Mouse (Mus musculus): Measurements from ENCODE around the gene Ccnd1. TPM values are rescaled to one million over a fixed set of nuclear protein-coding genes. Genes with fewer than 3 reads are reported as not detected.
"Not testable (repeated sequence)": the region's sequence is repeated elsewhere in the genome, so short reads cannot be mapped to it uniquely, and the experiment has no call there.

Ccnd1 gene
- polyA plus RNA-seq, 1 experiment: not detected

DNA sequence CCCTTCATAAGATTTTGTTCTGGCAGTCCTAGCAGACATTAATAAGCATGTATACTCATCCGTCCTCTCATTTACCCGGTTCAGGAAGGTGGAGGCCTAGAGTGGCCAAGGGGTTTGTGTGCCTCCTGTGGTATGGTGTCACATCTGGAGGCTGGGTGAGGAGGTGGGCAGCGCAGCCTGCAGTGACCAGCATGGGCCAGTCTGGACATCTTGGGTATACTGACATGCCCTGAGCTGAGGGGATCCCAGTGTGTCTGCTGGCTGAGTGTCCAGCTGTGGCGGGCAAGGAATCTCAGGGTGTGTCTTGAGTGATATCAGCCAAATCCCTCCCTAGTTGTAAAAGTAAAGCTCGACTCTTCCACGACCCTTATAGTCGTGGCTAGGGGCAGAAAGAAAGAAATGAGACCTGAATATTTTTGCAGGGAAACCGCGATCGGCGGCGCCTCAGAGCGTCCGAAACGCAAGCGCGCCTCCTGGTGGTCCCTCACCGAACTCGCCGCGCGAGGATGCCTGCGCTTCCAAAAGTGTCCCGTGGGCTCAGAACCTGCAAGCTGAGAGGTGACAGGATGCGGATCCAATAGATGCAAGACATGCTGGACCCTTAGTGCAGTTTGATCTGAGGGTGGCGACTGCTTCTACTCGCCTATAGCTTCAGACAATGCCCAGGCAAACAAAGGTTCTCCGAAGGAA lies 32.9 kb downstream of the Ccnd1 start:
- TF ChIP-seq CTCF (IDR thresholded peaks at IDR 0.05; ENCODE audit: insufficient read depth, low read depth, low read length): peak; percentile 71
- no peak for TF ChIP-seq POLR2A (IDR thresholded peaks at IDR 0.05; ENCODE audit: insufficient read depth, low read depth, low read length)
- no peak overlapping the region for H3K27ac ChIP-seq (ENCODE audit: insufficient read depth, low read depth, low read length)
- H3K4me3 ChIP-seq (ENCODE audit: insufficient read depth, low read depth, low read length): no peak overlapping the region
- 11% methylated on average over 28 of the region's 28 CpGs for WGBS
- H3K4me1 ChIP-seq (ENCODE audit: control insufficient read depth, insufficient read depth, low read length): peaks cover 4% of the 10 kb centered on the region; the same call in 1 of the 2 replicates

GRCm38 (mm10) chr7:144905514-144905913 lies 34.2 kb downstream of the Ccnd1 start:
- WGBS: 97% methylated on average over 3 of the region's 3 CpGs
- H3K4me3 ChIP-seq (ENCODE audit: insufficient read depth, low read depth, low read length); H3K4me1 ChIP-seq (ENCODE audit: control insufficient read depth, insufficient read depth, low read length); H3K27ac ChIP-seq (ENCODE audit: insufficient read depth, low read depth, low read length): not testable (repeated sequence)

GRCm38 (mm10) chr7:144898506-144898905 lies 41.2 kb downstream of the Ccnd1 start:
- 85% methylated on average over 6 of the region's 6 CpGs for WGBS
- TF ChIP-seq CTCF (IDR thresholded peaks at IDR 0.05; ENCODE audit: insufficient read depth, low read depth, low read length) (no peak), POLR2A (IDR thresholded peaks at IDR 0.05; ENCODE audit: insufficient read depth, low read depth, low read length) (no peak)
- Histone ChIP-seq H3K4me3 (ENCODE audit: insufficient read depth, low read depth, low read length) (no peak overlapping the region), H3K27ac (ENCODE audit: insufficient read depth, low read depth, low read length) (no peak overlapping the region), H3K4me1 (ENCODE audit: control insufficient read depth, insufficient read depth, low read length) (peaks cover 19% of the 10 kb centered on the region)

DNA sequence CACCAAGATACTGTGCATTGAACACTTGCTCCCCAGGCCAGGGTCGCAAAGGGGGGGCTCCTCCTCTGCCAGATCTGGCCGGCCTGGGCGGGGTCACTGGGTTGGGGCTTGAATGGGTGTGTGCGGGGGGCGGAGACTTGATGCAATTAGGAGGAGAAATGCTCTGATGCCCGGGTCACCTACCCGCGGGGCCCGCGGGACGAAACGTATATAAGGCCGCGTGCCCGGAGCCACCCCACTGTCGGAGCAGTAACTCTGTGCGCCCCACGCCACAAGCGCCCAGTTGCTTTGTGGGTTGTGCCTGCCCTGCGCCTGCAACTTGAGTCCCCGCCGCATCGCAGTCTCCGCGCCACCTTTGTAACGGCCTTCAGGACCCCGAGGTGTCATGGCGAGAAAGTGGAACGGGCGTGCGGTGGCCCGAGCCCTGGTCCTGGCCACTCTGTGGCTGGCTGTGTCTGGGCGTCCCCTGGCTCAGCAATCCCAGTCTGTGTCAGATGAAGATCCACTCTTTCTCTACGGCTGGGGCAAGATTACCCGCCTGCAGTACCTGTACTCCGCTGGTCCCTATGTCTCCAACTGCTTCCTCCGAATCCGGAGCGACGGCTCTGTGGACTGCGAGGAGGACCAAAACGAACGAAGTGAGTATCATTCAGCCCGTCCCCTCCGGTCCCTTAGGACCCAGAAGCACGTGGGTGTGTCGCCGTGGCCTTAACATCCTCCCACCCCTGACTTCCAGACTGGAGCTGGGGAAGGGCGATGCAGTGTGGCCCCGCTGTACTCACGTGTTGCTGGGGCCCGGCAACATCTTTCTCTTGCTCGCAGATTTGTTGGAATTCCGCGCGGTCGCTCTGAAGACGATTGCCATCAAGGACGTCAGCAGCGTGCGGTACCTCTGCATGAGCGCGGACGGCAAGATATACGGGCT lies 43.2 kb downstream of the Ccnd1 start, which contains the start of gene Fgf15:
Gene Fgf15, plus strand, starts transcription at position 238 of the 925 bp plus-strand sequence.
- TF ChIP-seq POLR2A (IDR thresholded peaks at IDR 0.05; ENCODE audit: insufficient read depth, low read depth, low read length): no peak
- TF ChIP-seq CTCF (IDR thresholded peaks at IDR 0.05; ENCODE audit: insufficient read depth, low read depth, low read length): no peak
- WGBS: 1% methylated on average over 65 of the region's 65 CpGs
- Histone ChIP-seq H3K27ac (ENCODE audit: insufficient read depth, low read depth, low read length) (no peak within 1 kb of the TSS), H3K4me3 (ENCODE audit: insufficient read depth, low read depth, low read length) (peak within 1 kb of the TSS; percentile 43), H3K4me1 (ENCODE audit: control insufficient read depth, insufficient read depth, low read length) (peaks cover 19% of the 10 kb centered on the region)

GRCm38 (mm10) chr7:144895305-144896111 lies 44.2 kb downstream of the Ccnd1 start:
- no peak overlapping the region for H3K27ac ChIP-seq (ENCODE audit: insufficient read depth, low read depth, low read length)
- TF ChIP-seq CTCF (IDR thresholded peaks at IDR 0.05; ENCODE audit: insufficient read depth, low read depth, low read length) (peak; percentile 57; the same call in 1 of the 2 replicates), POLR2A (IDR thresholded peaks at IDR 0.05; ENCODE audit: insufficient read depth, low read depth, low read length) (no peak)
- H3K4me3 ChIP-seq (ENCODE audit: insufficient read depth, low read depth, low read length): peak overlapping the region; percentile 43
- under 1% methylated on average over 37 of the region's 37 CpGs for WGBS
- H3K4me1 ChIP-seq (ENCODE audit: control insufficient read depth, insufficient read depth, low read length): peaks cover 19% of the 10 kb centered on the region

DNA sequence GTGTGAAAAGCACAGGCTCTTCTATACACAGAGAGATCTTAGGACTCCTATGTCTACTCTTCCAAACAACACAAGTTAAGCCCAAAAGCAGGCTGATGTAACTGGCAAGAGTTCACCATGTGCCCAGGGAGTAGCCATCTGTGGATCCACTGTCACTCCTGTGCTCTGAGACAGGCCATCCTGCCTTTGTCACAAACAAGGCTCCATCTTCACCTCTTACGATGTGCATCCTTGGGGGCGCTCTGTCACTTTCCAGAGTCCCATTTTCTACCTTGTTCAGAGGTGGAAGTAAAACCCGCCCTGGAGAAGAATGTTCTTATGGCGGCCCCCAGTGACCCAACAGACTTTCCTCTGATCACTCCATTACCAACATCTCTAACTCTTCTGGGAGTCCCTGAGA lies 45.0 kb downstream of the Ccnd1 start:
- 4% methylated on average over 4 of the region's 4 CpGs for WGBS
- peaks cover 19% of the 10 kb centered on the region for H3K4me1 ChIP-seq (ENCODE audit: control insufficient read depth, insufficient read depth, low read length)
- TF ChIP-seq CTCF (IDR thresholded peaks at IDR 0.05; ENCODE audit: insufficient read depth, low read depth, low read length) (no peak), POLR2A (IDR thresholded peaks at IDR 0.05; ENCODE audit: insufficient read depth, low read depth, low read length) (no peak)
- no peak overlapping the region for H3K4me3 ChIP-seq (ENCODE audit: insufficient read depth, low read depth, low read length)
- H3K27ac ChIP-seq (ENCODE audit: insufficient read depth, low read depth, low read length): no peak overlapping the region

GRCm38 (mm10) chr7:144894191-144894590 lies 45.5 kb downstream of the Ccnd1 start:
- H3K4me1 ChIP-seq (ENCODE audit: control insufficient read depth, insufficient read depth, low read length): peaks cover 19% of the 10 kb centered on the region
- H3K27ac ChIP-seq (ENCODE audit: insufficient read depth, low read depth, low read length): no peak overlapping the region
- H3K4me3 ChIP-seq (ENCODE audit: insufficient read depth, low read depth, low read length): no peak overlapping the region
- no peak for TF ChIP-seq CTCF (IDR thresholded peaks at IDR 0.05; ENCODE audit: insufficient read depth, low read depth, low read length)
- no peak for TF ChIP-seq POLR2A (IDR thresholded peaks at IDR 0.05; ENCODE audit: insufficient read depth, low read depth, low read length)
- 15% methylated on average over 5 of the region's 5 CpGs for WGBS

DNA sequence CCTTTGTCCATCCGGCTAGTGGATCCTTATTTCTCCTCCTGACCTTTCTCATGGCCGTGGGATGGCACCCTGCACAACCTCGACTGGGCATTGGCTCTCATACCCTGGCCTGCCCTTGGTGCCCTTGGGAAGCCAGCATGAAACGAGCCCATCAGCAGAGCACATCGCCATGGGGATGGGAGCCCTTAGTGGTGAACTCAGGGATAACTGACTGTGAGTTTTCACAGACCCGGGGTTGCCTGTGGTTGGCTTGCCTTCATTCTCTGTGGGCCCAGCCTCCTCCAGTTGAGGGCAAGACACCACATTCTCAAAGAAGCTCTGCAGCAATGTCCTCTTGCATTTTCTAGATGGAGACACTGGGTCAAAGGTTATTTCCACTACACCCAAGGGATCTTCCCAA lies 47.4 kb downstream of the Ccnd1 start:
- TF ChIP-seq POLR2A (IDR thresholded peaks at IDR 0.05; ENCODE audit: insufficient read depth, low read depth, low read length): no peak
- no peak for TF ChIP-seq CTCF (IDR thresholded peaks at IDR 0.05; ENCODE audit: insufficient read depth, low read depth, low read length)
- 61% methylated on average over 6 of the region's 6 CpGs for WGBS
- H3K4me3 ChIP-seq (ENCODE audit: insufficient read depth, low read depth, low read length): no peak overlapping the region
- no peak overlapping the region for H3K27ac ChIP-seq (ENCODE audit: insufficient read depth, low read depth, low read length)
- H3K4me1 ChIP-seq (ENCODE audit: control insufficient read depth, insufficient read depth, low read length): peaks cover 19% of the 10 kb centered on the region

Measured in olfactory bulb, adult 2 months (tissue).